Mouse (Mus musculus): ENCODE data around the gene Pibf1.

Pibf1 gene

DNA sequence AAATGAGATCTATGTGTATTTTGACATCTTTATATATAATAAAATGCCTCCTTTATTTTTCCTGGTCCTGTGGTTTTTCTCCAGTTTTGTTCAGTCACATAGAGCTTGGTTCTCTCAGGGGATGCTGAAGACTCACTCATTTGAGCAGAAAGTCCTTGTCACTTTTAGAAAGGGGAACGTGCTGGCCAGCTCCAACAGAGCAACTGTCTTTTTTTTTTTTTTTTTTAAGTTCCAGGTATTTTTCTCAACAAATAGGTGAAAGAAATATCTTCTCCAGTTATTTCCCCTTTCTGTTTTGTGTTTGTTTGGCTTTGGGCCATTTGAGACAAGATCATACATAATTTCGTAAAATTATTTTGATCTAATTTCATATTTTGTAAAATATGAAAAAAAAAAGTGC, 174.8 kb downstream of the Pibf1 start:
- DNase-seq, result no peak

DNA sequence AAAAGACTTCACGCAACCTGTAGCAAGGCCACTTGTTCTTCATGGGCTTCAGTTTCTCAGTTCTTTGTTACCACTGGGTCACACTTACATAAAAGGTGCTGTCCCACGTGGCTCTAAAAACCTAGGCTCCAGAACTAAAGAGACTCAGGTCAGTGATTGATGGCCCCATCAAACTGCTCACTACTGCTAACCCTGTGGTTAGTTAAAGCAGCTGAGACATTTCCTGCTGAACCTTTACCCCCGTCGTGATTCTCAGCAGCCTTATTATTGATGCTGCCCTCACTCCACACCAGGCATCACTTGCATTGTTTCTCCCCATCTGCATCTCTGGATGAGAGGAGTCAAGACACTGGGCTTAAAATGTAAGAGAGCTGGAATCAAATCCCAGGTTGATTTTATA, 176.6 kb downstream of the Pibf1 start:
- DNase-seq, result no peak

DNA sequence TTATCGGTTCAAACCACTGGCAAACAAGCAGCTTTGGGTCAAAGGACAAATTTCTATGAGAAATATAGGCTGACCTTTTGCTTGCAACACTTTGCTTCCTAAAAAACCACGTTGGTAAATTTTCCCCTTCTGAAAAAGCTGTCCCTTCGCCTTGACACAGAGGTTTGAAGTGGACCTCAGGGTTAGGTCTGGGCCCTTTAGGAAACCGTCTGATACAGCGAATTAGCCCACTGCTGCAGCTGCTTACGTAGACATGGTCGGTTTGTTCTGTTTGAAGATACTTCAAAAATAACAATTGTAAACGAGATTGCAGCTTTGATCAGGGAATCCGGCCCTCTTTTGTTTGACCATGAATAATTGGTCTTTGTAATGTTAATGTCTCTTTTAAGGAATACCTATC, 179.1 kb downstream of the Pibf1 start:
- no peak for DNase-seq

DNA sequence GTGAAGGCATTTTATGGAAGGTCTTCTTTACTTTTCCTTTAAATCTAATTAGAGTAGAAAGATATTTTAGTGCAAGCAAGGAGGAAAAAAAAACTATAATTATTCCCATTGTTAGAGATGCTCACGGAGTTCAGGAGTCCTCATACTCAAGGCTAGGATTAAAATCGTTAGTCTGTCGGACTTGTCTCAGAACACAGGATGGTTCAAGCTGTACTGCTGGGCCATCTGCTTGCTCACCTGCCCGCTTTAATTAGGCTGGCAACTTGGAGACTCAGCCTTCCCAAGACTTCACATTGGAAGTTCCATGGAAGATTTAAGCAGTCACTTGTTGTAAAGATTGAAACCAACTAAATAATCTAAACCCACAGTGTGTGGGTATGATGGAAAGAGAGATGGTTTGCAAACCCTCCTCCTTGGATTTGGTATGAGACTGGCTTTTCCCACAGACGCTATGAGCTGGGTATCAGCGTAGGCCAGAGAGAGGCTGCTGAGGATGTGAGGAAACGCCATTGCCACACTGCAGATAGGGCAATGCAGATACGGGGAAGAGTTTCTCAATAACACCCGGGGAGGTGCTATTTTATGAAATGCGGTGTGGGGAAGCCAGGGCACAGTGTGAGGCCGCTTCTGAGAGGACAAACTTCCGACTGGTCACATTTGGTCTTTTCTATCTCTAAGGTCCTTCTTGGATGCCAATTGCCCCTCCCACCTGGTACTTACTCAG, 179.7 kb downstream of the Pibf1 start:
- DNase-seq, result no peak

DNA sequence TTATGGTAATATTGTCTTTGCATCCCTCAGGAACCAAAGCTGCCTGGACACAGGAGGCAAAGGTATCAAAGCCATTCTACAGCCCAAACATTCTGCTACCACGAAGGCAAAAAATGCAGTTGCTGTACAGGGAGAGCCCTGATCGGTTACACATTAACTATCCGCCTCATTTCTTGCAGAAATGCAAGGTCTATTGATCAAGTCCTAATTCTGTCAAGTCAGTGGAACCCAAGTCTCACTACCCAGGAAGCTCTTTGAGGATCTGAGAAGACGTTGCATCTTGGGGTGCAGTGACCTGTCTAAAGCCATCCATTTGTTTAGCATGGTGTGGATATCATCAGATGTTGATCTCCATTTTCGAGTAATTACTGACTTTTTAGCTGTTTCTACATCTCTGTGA, 181.2 kb downstream of the Pibf1 start:
- no peak for DNase-seq

DNA sequence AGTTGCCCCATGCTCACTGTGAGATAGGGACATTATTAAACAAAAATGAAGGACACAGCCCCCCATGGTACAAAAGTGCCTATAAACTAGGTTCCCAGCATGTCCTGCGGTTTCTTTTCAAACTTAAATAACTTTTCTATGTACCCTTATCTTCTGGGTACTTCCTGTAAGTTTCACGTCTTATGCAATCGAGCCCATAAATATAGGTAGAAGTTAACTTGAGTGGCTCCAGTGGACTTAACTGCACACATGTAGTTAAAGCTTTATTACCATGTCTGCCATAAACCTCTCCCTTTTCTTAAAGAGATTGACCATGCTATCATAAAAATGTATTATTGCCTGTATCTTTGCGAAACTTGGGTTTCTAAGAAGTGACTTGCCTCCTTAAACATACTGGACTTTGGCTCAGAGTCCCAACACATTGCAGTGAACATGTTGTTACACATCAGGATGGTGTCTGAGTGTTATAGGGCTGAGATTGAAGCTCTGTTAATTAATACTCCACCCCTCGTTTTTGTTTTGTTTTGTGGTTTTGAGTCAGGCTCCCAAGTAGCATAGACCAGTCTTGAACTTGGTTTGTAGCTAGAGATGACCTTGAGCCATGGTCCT, 181.7 kb downstream of the Pibf1 start:
- no peak for DNase-seq

DNA sequence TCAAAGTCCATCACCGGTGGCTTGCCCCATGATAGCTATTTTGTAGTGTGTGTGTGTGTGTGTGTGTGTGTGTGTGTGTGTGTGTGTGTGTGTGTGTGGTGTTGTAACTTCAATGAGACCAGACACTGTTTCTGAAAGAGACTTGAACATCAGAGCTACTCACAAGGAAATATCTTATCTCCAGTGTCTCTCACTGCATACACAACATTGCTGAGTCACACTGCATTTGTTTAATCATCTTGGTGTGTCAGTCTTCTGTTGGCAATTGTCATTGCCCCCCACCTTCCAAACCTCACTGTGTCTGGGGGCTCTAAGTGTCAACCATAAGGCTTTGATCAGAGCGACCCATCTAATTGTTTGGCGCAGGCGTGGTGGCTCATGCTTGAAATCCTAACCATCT, 186.3 kb downstream of the Pibf1 start:
- DNase-seq, result no peak

DNA sequence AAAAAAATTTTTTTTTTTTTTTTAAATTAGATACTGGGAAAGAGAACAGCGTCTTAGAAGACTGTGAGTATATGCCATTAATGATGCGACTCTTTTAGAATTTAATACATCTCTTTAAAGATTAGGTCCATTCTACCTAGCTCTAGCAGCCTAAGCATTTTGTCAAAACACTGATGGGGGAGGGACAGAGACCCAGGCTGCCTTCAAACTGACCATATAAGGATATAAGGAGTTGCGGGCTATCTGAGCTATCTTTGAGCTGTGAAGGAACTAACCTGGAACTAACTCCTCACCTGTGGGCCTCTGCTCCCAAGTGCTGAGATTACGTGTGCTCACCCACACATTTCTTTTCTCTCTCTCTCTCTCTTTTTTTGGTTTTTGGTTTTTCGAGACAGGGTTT, 193.0 kb downstream of the Pibf1 start:
- DNase-seq, result no peak

DNA sequence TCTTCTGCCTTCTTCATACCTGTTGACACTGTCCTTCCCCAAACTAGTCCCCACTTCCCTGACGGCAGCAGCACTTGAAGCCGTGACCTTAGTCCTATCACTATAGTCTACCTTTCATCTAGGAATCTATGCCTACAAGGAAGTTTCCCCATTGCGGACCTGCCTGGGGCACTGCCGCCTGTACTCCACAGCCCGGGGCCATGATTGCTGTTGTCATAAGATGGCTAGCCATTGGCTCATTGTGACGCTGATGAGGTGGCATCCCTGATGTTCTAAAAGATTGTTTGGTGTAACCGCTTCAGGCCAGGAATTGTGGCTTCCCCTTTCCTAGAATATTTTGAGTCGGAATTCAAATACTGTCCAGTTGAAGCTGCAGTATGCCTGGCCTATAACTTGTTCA, 195.2 kb downstream of the Pibf1 start:
- DNase-seq, result no peak

DNA sequence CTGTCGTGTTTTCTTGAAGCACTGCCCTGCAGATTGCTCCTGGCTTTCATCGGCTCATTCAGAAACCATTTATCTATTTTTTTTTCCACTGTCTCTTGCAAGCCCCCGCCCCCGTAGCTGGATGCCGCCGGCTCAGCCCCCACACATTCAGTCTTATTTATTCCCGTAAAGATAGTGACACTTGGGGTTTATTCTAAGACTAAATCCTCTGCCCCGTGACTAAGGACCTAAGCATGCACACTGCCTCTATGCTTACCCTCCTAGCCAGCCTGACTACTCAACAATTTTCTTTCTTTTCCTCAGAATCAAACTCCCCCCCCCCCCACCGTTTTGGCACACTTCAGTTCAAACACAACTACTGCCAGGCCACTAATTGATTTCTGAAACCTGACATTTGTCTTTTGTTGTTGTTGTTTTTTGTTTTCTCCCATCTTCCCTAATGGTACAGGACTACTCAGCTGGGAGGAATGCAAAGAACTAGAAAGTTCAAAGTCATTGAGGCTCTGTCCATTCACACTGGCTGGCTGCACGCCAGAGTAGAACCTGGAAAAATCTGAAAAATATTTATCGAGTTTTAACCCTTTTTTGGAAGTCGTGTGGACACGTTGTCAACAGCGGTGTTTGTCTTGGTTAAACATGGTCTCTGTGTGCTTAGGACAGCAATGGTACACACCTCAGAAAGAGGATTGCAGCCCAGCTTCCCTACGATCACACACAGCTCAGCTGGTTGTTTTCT, 196.6 kb downstream of the Pibf1 start:
- DNase-seq, result no peak

DNA sequence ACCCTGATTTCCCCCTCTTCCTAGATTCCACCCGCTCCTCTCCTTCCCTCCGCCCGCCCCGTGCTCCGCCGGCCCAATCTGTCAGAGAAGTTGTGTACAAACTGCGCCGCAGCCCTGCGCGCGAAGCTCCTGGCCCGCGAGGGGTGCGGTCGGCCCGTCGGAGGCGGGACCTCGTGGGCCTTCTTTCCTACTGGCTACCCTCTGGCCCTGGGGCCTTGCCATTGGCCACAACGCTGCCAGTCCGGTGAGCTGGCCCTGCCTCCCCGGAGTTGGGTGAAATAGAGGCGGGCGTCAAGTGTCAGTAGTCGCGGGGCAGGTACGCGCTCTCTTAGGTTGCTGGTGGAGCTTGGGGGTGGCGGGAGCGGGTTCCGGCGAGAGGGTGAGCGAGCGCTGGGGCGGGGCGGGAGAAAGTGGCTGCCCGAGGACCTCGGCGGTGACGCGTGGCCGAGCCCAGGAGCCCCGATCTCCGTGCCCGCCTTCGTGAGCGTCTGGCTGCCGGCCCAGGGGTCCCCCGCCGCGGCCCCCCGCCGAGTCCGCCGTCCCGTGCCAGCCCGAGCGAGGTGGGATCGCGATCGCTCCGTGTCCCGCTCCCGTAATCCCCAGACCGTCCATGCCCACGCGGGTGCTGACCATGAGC, 199.3 kb downstream of the Pibf1 start, which contains the start of gene Klf5:
Gene Klf5 (plus strand): TSS at position 307 of the 637 bp plus-strand sequence.
- DNase-seq, result peak; percentile 96

DNA sequence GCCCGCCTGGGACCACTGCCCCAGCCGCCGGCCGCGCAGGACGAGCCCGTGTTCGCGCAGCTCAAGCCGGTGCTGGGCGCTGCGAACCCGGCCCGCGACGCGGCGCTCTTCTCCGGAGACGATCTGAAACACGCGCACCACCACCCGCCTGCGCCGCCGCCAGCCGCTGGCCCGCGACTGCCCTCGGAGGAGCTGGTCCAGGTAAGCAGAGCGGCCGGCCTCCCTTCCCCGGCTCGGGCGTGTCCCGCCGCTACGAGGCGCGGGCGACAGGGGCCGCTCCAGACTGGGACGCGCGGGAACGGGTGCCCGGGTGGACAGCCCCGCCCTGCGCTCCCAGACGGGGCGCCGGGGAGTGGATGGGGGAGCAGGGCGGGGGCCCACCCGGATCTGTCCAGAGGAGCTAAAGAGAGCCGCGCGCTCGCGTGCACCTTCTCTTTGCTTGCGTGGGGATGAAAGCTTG, 199.8 kb downstream of the Pibf1 start:
- peak; percentile 76 for DNase-seq

DNA sequence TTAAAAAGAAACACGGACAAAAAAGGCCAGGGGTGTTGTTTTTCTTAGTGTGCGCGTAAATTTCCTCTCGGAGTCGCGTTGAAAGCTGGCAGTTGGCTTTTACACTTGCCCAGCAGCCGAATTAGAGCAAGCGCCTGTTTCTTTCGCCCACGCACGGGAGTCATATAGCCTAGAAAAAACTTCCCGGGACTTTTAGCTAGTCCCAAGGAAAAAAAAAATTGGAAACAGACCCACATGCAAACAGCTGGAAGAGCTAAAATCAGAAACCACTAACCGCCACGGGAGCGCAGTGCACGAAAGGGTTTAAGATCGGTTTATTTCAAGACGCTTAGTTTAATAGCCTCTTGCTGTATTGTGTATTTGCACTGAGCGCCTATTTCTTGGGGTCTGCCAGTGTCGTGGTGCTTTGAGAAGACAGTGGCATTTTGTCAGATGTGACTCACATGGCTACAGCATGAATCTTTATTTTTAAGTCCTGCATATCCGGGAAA, 200.5 kb downstream of the Pibf1 start:
- DNase-seq, result peak; percentile 15

DNA sequence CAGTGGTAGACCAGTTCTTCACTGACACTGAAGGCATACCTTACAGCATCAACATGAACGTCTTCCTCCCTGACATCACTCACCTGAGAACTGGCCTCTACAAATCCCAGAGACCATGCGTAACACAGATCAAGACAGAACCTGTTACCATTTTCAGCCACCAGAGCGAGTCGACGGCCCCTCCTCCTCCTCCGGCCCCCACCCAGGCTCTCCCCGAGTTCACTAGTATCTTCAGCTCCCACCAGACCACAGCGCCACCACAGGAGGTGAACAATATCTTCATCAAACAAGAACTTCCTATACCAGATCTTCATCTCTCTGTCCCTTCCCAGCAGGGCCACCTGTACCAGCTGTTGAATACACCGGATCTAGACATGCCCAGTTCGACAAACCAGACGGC, 202.2 kb downstream of the Pibf1 start:
- DNase-seq, result no peak
